Mouse (Mus musculus): Measurements from ENCODE around the gene Zc3h12d. TPM values are rescaled to one million over a fixed set of nuclear protein-coding genes. Genes with fewer than 3 reads are reported as not detected.

Gene Zc3h12d
- polyA plus RNA-seq, 1 experiment: 6.5 TPM

- no peak for DNase-seq (ENCODE audit: low read depth, low spot score)
- WGBS: 92% methylated on average over 8 of the region's 8 CpGs
Measured at GRCm38 (mm10) chr10:7837446-7837845, 5.2 kb downstream of the Zc3h12d start.

- 81% methylated on average over 8 of the region's 8 CpGs for WGBS
- no peak for DNase-seq (ENCODE audit: low read depth, low spot score)
Measured at GRCm38 (mm10) chr10:7838036-7838435, 5.8 kb downstream of the Zc3h12d start.

- DNase-seq (ENCODE audit: low read depth, low spot score): no peak
- WGBS: 59% methylated on average over 5 of the region's 5 CpGs
Measured at GRCm38 (mm10) chr10:7838874-7839421, 6.7 kb downstream of the Zc3h12d start.

- 46% methylated on average over 22 of the region's 22 CpGs for WGBS
- DNase-seq (ENCODE audit: low read depth, low spot score): no peak
Measured at GRCm38 (mm10) chr10:7839551-7840352, 7.5 kb downstream of the Zc3h12d start.

GRCm38 (mm10) chr10:7840353-7840733 lies 8.1 kb downstream of the Zc3h12d start:
- 83% methylated on average over 2 of the region's 2 CpGs for WGBS
- no peak for DNase-seq (ENCODE audit: low read depth, low spot score)

- 76% methylated on average over 3 of the region's 3 CpGs for WGBS
- DNase-seq (ENCODE audit: low read depth, low spot score): no peak
Measured at GRCm38 (mm10) chr10:7840785-7841184, 8.5 kb downstream of the Zc3h12d start.

- WGBS: 20% methylated on average over 14 of the region's 14 CpGs
- peak; percentile 70 for DNase-seq (ENCODE audit: low read depth, low spot score)
Measured at GRCm38 (mm10) chr10:7841571-7842080, 9.4 kb downstream of the Zc3h12d start.

GRCm38 (mm10) chr10:7843181-7843580 lies 10.9 kb downstream of the Zc3h12d start:
- WGBS: 92% methylated on average over 4 of the region's 4 CpGs
- DNase-seq (ENCODE audit: low read depth, low spot score): no peak

- WGBS: 71% methylated on average over 4 of the region's 4 CpGs
- no peak for DNase-seq (ENCODE audit: low read depth, low spot score)
Measured at GRCm38 (mm10) chr10:7844161-7844560, 11.9 kb downstream of the Zc3h12d start.

- DNase-seq (ENCODE audit: low read depth, low spot score): no peak
- WGBS: 77% methylated on average over 8 of the region's 8 CpGs
Measured at GRCm38 (mm10) chr10:7845136-7845535, 12.9 kb downstream of the Zc3h12d start.

- 92% methylated on average over 4 of the region's 4 CpGs for WGBS
- no peak for DNase-seq (ENCODE audit: low read depth, low spot score)
Measured at GRCm38 (mm10) chr10:7845991-7846390, 13.7 kb downstream of the Zc3h12d start.

- WGBS: 68% methylated on average over 2 of the region's 2 CpGs
- no peak for DNase-seq (ENCODE audit: low read depth, low spot score)
Measured at GRCm38 (mm10) chr10:7847166-7847605, 14.9 kb downstream of the Zc3h12d start.

GRCm38 (mm10) chr10:7851891-7852290 lies 19.6 kb downstream of the Zc3h12d start:
- WGBS: 60% methylated on average over 3 of the region's 3 CpGs
- no peak for DNase-seq (ENCODE audit: low read depth, low spot score)

GRCm38 (mm10) chr10:7860494-7860893 lies 28.2 kb downstream of the Zc3h12d start:
- 89% methylated on average over 7 of the region's 7 CpGs for WGBS
- DNase-seq (ENCODE audit: low read depth, low spot score): no peak

- no peak for DNase-seq (ENCODE audit: low read depth, low spot score)
- 35% methylated on average over 14 of the region's 14 CpGs for WGBS
Measured at GRCm38 (mm10) chr10:7861259-7861936, 29.1 kb downstream of the Zc3h12d start.

- 78% methylated on average over 25 of the region's 25 CpGs for WGBS
- DNase-seq (ENCODE audit: low read depth, low spot score): no peak
Measured at GRCm38 (mm10) chr10:7861937-7862657, 29.8 kb downstream of the Zc3h12d start.

- DNase-seq (ENCODE audit: low read depth, low spot score): no peak
- 92% methylated on average over 6 of the region's 6 CpGs for WGBS
Measured at GRCm38 (mm10) chr10:7863411-7863810, 31.1 kb downstream of the Zc3h12d start.

- DNase-seq (ENCODE audit: low read depth, low spot score): no peak
- WGBS: 47% methylated on average over 6 of the region's 6 CpGs
Measured at GRCm38 (mm10) chr10:7864184-7864583, 31.9 kb downstream of the Zc3h12d start.

- WGBS: 46% methylated on average over 3 of the region's 3 CpGs
- no peak for DNase-seq (ENCODE audit: low read depth, low spot score)
Measured at GRCm38 (mm10) chr10:7864806-7865205, 32.5 kb downstream of the Zc3h12d start.

Data from large intestine, adult 2 months (tissue).